Mouse (Mus musculus): ENCODE measurements around the gene Ccdc62. TPM values are rescaled to one million over a fixed set of nuclear protein-coding genes. Genes with fewer than 3 reads are reported as not detected.

The Ccdc62 gene
- polyA plus RNA-seq, 1 experiment, result 10.6 TPM

DNA sequence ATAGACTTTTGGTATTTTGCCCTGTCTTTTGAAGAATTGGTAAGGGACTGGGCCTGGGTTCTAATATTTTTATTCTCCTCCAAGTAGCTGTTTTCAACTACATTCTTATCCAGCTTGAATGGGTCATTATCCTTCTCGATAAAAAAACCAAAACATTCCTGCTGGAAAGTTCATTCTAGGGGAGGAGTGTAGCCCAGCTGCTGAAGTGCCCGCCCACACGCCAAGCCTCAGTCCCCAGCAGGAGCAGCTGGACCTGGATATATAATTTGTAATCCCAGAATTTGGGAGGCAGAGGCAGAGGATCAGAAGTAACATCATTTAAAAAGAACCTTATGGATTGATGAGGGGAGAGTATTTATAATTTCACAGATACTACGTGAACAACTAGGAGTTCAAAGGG is 16.1 kb downstream of the Ccdc62 start:
- H3K4me3 ChIP-seq (replicated peaks; ENCODE audit: control insufficient read depth, low read depth, low read length), result no peak overlapping the region
- 79% methylated on average over 4 of the region's 4 CpGs for WGBS
- TF ChIP-seq POLR2A (IDR thresholded peaks at IDR 0.05; ENCODE audit: borderline replicate concordance, control insufficient read depth, low read depth, low read length), result no peak
- TF ChIP-seq CTCF (IDR thresholded peaks at IDR 0.05; ENCODE audit: control insufficient read depth, insufficient read depth, low read length), result no peak

DNA sequence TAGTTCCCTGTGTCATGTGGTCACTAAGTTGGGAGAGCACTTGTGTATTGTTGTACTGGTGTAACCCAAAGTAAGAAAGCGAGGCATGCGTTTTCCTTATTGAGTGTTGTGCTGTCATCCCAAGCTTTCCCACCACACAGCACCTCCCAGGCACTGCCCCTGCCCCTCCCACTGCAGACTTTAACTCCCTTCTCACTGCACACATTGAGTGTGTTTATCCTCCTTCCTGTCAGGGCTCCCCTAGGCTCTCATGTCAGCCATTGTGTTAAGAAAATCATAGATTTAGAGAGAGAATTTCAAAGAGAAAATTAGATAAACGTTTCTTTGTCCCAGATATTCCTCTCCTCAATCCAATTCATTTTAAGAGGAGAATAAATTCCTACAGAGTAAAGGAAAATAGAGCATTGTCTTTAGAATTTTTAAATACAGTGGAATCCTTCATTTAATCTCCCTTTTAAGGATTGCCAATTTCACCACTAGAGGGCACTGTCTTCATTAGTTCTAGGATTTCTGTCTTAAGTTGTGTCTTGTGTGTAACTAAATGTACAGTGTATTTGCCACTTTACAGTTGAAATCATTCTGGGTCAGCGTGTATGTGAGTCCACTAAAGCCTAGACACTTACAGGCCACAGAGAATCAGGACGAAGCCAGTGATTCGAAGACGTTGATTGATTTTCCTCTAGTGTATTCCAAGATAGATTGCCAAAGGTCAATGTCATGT is 16.7 kb downstream of the Ccdc62 start:
- Histone ChIP-seq H3K4me3 (replicated peaks; ENCODE audit: control insufficient read depth, low read depth, low read length) (no peak overlapping the region), H3K4me1 (ENCODE audit: control insufficient read depth, insufficient read depth, low read length) (no peaks in the 10 kb centered on the region), H3K27ac (ENCODE audit: control insufficient read depth, insufficient read depth, low read depth, low read length, poor library complexity) (no peak overlapping the region)
- TF ChIP-seq CTCF (IDR thresholded peaks at IDR 0.05; ENCODE audit: control insufficient read depth, insufficient read depth, low read length) (no peak), POLR2A (IDR thresholded peaks at IDR 0.05; ENCODE audit: borderline replicate concordance, control insufficient read depth, low read depth, low read length) (no peak)
- 57% methylated on average over 7 of the region's 7 CpGs for WGBS

More for the DNA sequence above, 16.1 kb downstream of the Ccdc62 start:
- Histone ChIP-seq H3K4me1 (ENCODE audit: control insufficient read depth, insufficient read depth, low read length) (no peaks in the 10 kb centered on the region), H3K27ac (ENCODE audit: control insufficient read depth, insufficient read depth, low read depth, low read length, poor library complexity) (no peak overlapping the region)

DNA sequence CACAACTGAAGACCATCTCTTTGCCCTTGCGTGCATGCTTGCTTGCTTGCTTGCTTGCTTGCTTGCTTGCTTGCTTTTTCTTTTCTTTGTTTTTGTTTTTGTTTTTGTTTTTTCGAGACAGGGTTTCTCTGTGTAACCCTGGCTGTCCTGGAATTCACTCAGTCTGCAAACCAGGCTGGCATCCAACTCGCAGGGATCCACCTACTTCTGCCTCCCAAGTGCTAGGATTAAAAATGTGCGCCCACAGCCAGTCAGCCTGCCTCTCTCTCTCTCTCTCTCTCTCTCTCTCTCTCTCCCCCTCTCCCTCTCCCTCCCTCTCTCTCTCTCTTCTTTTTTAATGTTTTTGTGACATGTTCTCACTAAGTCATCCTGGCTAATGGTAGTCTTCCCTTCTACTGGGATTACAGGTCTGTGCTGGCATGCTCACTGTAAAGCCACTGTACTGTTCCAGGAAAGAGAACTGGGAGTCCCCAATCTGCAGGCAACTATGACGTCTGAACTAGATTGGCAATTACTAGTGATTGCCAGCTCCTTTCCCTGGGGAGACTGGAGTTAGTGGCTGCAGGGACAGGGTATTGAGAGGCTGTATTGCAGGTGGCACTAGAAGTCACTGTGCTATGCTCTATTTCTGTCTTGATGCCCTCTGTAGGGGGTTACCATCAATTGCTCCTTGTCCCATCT is 22.0 kb downstream of the Ccdc62 start:
- 78% methylated on average over 5 of the region's 5 CpGs for WGBS
- no peak overlapping the region for H3K4me3 ChIP-seq (replicated peaks; ENCODE audit: control insufficient read depth, low read depth, low read length)

DNA sequence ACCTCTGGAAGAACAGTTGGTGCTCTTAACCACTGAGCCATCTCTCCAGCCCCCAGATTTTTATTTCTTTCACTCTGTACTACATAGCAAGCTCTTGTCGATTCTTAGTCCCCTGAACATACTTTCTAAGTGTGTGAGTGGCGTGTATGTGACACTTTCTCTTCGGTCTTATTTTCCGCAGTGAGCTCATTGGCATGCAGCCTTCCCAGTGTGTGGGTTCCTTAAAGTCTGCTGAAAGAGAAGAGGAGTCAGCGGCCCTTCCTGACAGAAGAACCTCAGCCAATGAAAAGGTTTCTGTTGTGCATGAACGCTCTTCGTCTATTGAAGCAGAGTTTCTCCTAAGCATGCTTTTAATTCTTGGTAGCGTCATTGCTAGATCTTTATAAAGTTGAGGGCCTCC is 26.7 kb downstream of the Ccdc62 start:
- H3K4me1 ChIP-seq (ENCODE audit: control insufficient read depth, insufficient read depth, low read length), result no peaks in the 10 kb centered on the region
- WGBS, result 88% methylated on average over 8 of the region's 8 CpGs
- no peak overlapping the region for H3K4me3 ChIP-seq (replicated peaks; ENCODE audit: control insufficient read depth, low read depth, low read length)
- TF ChIP-seq CTCF (IDR thresholded peaks at IDR 0.05; ENCODE audit: control insufficient read depth, insufficient read depth, low read length) (no peak), POLR2A (IDR thresholded peaks at IDR 0.05; ENCODE audit: borderline replicate concordance, control insufficient read depth, low read depth, low read length) (no peak)
- no peak overlapping the region for H3K27ac ChIP-seq (ENCODE audit: control insufficient read depth, insufficient read depth, low read depth, low read length, poor library complexity)

More for the DNA sequence above, 22.0 kb downstream of the Ccdc62 start:
- TF ChIP-seq POLR2A (IDR thresholded peaks at IDR 0.05; ENCODE audit: borderline replicate concordance, control insufficient read depth, low read depth, low read length) (no peak), CTCF (IDR thresholded peaks at IDR 0.05; ENCODE audit: control insufficient read depth, insufficient read depth, low read length) (no peak)
- Histone ChIP-seq H3K27ac (ENCODE audit: control insufficient read depth, insufficient read depth, low read depth, low read length, poor library complexity) (no peak overlapping the region), H3K4me1 (ENCODE audit: control insufficient read depth, insufficient read depth, low read length) (no peaks in the 10 kb centered on the region)

DNA sequence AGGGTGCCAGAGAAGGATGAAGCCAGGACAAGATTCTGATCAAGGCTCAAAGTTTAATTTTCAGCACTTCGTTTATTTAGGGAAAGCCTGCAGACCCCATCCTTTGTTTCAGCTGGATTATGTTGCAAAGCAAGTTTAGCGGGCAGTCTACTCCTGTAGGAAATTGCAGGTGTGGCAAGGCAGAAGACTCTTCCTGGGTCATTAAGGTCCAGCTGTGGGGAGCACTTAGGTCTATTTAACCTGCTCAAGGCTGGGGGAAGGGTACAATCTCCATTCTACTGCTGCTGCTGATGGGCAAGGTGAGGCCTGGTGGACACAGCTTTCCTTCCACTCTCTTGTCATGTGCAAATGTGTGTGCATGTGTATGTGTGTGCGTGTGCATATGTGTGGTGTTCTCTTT is 28.5 kb downstream of the Ccdc62 start:
- Histone ChIP-seq H3K4me3 (replicated peaks; ENCODE audit: control insufficient read depth, low read depth, low read length) (no peak overlapping the region), H3K27ac (ENCODE audit: control insufficient read depth, insufficient read depth, low read depth, low read length, poor library complexity) (no peak overlapping the region), H3K4me1 (ENCODE audit: control insufficient read depth, insufficient read depth, low read length) (no peaks in the 10 kb centered on the region; the same call in 1 of the 2 replicates)
- TF ChIP-seq POLR2A (IDR thresholded peaks at IDR 0.05; ENCODE audit: borderline replicate concordance, control insufficient read depth, low read depth, low read length) (no peak), CTCF (IDR thresholded peaks at IDR 0.05; ENCODE audit: control insufficient read depth, insufficient read depth, low read length) (no peak)
- WGBS, result 69% methylated on average over 3 of the region's 3 CpGs

DNA sequence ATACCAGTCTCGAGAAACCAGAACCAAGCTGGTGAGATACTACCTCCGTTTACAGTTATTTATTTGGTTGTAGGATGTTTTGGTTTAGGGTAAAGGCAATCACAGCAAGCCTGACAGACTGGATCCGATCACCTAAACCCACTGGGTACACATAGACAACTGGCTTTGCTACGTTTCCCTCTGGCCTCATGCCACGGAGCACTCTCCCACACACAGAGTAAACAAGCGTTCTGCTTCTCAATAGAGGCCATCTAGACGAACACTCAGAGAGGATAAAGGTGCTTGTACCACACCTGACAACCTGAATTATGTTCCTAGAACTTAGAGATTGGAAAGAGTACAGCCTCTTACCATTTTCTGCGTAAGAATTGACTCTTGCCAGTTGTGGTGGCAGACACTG is 29.6 kb downstream of the Ccdc62 start:
- Histone ChIP-seq H3K4me3 (replicated peaks; ENCODE audit: control insufficient read depth, low read depth, low read length) (no peak overlapping the region), H3K27ac (ENCODE audit: control insufficient read depth, insufficient read depth, low read depth, low read length, poor library complexity) (no peak overlapping the region), H3K4me1 (ENCODE audit: control insufficient read depth, insufficient read depth, low read length) (no peaks in the 10 kb centered on the region; the same call in 1 of the 2 replicates)
- 80% methylated on average over 8 of the region's 8 CpGs for WGBS
- TF ChIP-seq POLR2A (IDR thresholded peaks at IDR 0.05; ENCODE audit: borderline replicate concordance, control insufficient read depth, low read depth, low read length) (no peak), CTCF (IDR thresholded peaks at IDR 0.05; ENCODE audit: control insufficient read depth, insufficient read depth, low read length) (no peak)

DNA sequence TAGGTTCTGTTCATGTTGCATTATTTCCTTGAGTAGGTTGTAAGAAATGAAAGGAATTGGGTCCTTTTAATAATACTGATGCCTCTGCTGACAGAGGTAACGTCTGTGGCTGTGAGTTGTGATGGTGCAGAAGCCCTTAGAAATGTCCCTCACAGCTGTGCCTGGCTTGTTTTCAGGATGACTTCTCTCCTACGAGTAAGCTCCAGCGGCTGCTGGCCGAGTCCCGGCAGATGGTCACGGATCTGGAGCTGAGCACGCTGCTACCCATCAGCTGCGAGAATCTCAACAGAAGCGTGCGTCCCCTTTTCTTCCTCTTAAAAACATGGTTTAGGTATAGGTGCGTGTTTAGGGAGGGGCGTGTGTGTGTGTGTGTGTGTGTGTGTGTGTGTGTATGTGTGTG is 30.6 kb downstream of the Ccdc62 start:
- TF ChIP-seq POLR2A (IDR thresholded peaks at IDR 0.05; ENCODE audit: borderline replicate concordance, control insufficient read depth, low read depth, low read length), result no peak
- TF ChIP-seq CTCF (IDR thresholded peaks at IDR 0.05; ENCODE audit: control insufficient read depth, insufficient read depth, low read length), result no peak
- WGBS, result 91% methylated on average over 12 of the region's 12 CpGs
- Histone ChIP-seq H3K27ac (ENCODE audit: control insufficient read depth, insufficient read depth, low read depth, low read length, poor library complexity) (no peak overlapping the region), H3K4me1 (ENCODE audit: control insufficient read depth, insufficient read depth, low read length) (no peaks in the 10 kb centered on the region; the same call in 1 of the 2 replicates), H3K4me3 (replicated peaks; ENCODE audit: control insufficient read depth, low read depth, low read length) (no peak overlapping the region)

DNA sequence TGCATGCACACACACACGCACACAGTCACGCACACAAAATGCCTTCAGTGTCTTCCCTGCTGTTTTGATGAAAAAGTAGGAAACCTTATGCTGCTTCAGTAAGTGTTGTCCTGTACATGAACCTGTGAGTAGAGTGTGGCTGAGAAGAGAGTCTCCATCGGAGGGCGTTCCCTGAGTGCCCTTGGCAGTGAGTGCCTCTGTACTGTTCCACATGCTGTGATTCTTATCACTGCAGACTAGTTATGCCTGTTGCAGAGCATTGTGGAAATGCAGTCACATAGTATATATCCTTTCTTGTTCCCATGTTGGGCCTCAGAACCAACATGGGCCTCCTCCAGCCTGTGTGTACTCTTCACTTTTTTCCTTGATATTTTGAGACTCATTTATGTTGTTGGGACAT is 33.7 kb downstream of the Ccdc62 start:
- H3K27ac ChIP-seq (ENCODE audit: control insufficient read depth, insufficient read depth, low read depth, low read length, poor library complexity), result no peak overlapping the region

More for the DNA sequence above, 33.7 kb downstream of the Ccdc62 start:
- H3K4me1 ChIP-seq (ENCODE audit: control insufficient read depth, insufficient read depth, low read length), result no peaks in the 10 kb centered on the region; the same call in 1 of the 2 replicates
- no peak for TF ChIP-seq POLR2A (IDR thresholded peaks at IDR 0.05; ENCODE audit: borderline replicate concordance, control insufficient read depth, low read depth, low read length)
- TF ChIP-seq CTCF (IDR thresholded peaks at IDR 0.05; ENCODE audit: control insufficient read depth, insufficient read depth, low read length), result no peak
- 87% methylated on average over 4 of the region's 4 CpGs for WGBS
- no peak overlapping the region for H3K4me3 ChIP-seq (replicated peaks; ENCODE audit: control insufficient read depth, low read depth, low read length)
